Mouse (Mus musculus) liver, embryonic 13.5 days (tissue): ENCODE measurements around the gene Zbtb20. TPM values are rescaled to one million over a fixed set of nuclear protein-coding genes. Genes with fewer than 3 reads are reported as not detected.

Experiments
- ATAC-seq: fragments of 200-750 bp; cut with Nextera tagmentation; 2 replicates; pipeline ENCODE4 v1.8.0; 2017; ENCODE audit warnings: low read depth, mild to moderate bottlenecking, moderate number of reproducible peaks, moderate library complexity
- DNase-seq: peaks from one replicate; pipeline ENCODE4 v3.0.0; 2022
- H3K27ac ChIP-seq: fragments of 300-500 bp; sonication (generic); 2 replicates; pipeline ENCODE4 v1.5.1; 2015; ENCODE audit warnings: moderate library complexity, mild to moderate bottlenecking, inconsistent platforms
- H3K27me3 ChIP-seq: fragments of 300-500 bp; sonication (generic); 2 replicates; pipeline ENCODE4 v1.6.1; 2015; ENCODE audit warnings: mild to moderate bottlenecking, inconsistent platforms
- H3K36me3 ChIP-seq: fragments of 300-500 bp; sonication (generic); 2 replicates; pipeline ENCODE4 v1.6.1; 2015; ENCODE audit warnings: mild to moderate bottlenecking, inconsistent platforms
- H3K4me1 ChIP-seq: fragments of 300-500 bp; sonication (generic); replicated peaks from 2 replicates; pipeline ENCODE4 v1.6.1; 2015; ENCODE audit warnings: inconsistent platforms
- H3K4me2 ChIP-seq: fragments of 300-500 bp; sonication (generic); 2 replicates; pipeline ENCODE4 v1.6.1; 2015; ENCODE audit warnings: inconsistent platforms, mild to moderate bottlenecking, moderate library complexity
- H3K4me3 ChIP-seq: fragments of 300-500 bp; sonication (generic); replicated peaks from 2 replicates; pipeline ENCODE4 v1.5.1; 2015; ENCODE audit warnings: mild to moderate bottlenecking, inconsistent platforms
- H3K9ac ChIP-seq: fragments of 300-500 bp; sonication (generic); 2 replicates; pipeline ENCODE4 v1.6.1; 2015; ENCODE audit warnings: mild to moderate bottlenecking, inconsistent platforms
- H3K9me3 ChIP-seq: fragments of 300-500 bp; sonication (generic); replicated peaks from 2 replicates; pipeline ENCODE4 v1.6.1; 2016; ENCODE audit warnings: inconsistent platforms
- WGBS: fragments of 180-500 bp; shearing (Covaris S2); methylation state at CpG from one replicate; pipeline ENCODE4 v1.1.7; 2015; ENCODE audit not compliant: insufficient replicate concordance; 5-methylcytosine and 5-hydroxymethylcytosine counted together
- polyA plus RNA-seq: library from polyadenylated mRNA; unstranded; fragments of >200 nt; fragmentation: Nextera tagmentation; extraction: Ambion mirVana; gene quantifications from 2 replicates; pipeline ENCODE4 v1.2.1, GENCODE M21; 2015

Zbtb20 gene
- polyA plus RNA-seq, 1 experiment from 2014 or later = 2.5 TPM

DNA sequence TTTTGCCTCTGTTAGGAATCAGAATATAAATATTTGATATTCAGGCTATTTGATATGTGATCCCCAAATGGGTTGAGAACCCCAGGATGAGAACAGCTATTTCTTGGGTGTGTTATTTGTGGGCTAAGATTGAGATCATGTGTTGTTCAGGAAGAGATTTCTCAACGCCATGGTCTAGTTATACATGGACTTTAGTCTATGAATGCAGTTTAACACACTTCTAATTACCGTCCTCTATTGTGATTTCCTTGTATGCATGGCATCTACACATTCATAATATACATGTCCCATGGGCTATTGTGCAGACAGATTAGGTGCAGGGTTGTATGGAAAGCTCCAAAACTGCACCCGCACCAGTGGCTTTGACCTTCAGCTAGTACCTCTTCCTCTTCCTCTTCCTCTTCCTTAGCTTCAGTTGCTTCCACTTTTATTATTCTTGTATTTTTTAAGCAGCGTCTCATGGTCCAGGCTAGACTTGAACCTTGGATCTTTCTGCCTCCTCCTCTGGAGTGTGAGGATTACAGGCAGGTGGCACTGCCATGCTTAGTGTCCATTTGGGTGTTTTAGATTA lies 711.3 kb downstream of the Zbtb20 start:
- Histone ChIP-seq H3K4me3 (no peak overlapping the region), H3K36me3 (no peaks in the 10 kb centered on the region), H3K4me1 (no peaks in the 10 kb centered on the region), H3K9me3 (no peaks in the 10 kb centered on the region), H3K9ac (no peak overlapping the region), H3K27me3 (no peaks in the 10 kb centered on the region), H3K4me2 (no peak overlapping the region), H3K27ac (no peak overlapping the region)
- DNase-seq = no peak
- 44% methylated on average over 4 of the region's 4 CpGs for WGBS
- ATAC-seq = no peak

- H3K27me3 ChIP-seq = no peaks in the 10 kb centered on the region
Measured at GRCm38 (mm10) chr16:43590704-43591493, 715.2 kb downstream of the Zbtb20 start.

DNA sequence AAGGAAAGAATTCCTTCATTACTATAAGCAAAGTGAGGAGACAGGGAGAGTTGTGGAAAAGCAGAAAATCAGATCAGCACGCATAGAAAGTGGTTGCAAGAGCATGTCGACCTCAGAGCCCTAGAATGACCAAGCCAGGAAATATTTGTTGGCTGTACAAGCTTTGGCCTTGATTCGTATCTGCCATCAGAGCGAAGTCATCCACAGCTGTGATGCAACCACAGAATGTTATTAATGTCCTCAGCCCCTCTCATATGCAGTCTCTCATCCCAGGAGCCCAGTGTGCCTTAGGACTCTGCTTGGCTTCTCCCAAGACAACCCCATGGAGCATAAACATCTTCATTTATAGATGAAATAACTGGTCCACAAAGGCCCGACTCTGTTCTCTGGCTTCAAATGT lies 716.4 kb downstream of the Zbtb20 start:
- Histone ChIP-seq H3K4me2 (no peak overlapping the region), H3K36me3 (no peaks in the 10 kb centered on the region), H3K4me1 (no peaks in the 10 kb centered on the region), H3K9ac (no peak overlapping the region), H3K27me3 (no peaks in the 10 kb centered on the region), H3K27ac (no peak overlapping the region), H3K4me3 (no peak overlapping the region), H3K9me3 (no peaks in the 10 kb centered on the region)
- no peak for DNase-seq
- WGBS = 57% methylated on average over 5 of the region's 5 CpGs
- no peak for ATAC-seq

More at GRCm38 (mm10) chr16:43590704-43591493, 715.2 kb downstream of the Zbtb20 start:
- ATAC-seq (no peak), DNase-seq (no peak)
- Histone ChIP-seq H3K4me1 (no peaks in the 10 kb centered on the region), H3K9ac (no peak overlapping the region), H3K9me3 (no peaks in the 10 kb centered on the region), H3K36me3 (no peaks in the 10 kb centered on the region), H3K4me3 (no peak overlapping the region), H3K27ac (no peak overlapping the region), H3K4me2 (no peak overlapping the region)
- 53% methylated on average over 7 of the region's 7 CpGs for WGBS

DNA sequence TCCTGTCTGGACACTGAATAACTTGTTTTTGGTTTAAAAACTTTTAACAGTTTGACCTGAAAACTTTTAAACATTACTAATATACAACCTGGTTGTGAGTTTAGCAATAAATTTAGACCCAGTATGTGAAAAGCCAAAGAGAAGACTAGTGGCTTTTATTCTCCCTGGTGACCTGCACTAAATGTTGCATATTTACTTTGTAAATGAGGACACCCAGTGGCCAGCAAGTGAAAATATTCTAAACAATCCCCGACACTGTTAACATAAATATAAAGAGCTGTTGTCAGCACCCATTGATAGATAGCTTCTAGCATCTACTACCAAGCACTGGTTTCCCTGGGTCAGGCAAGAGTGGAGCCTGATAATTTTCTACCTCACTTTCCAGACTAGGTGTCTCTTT lies 717.1 kb downstream of the Zbtb20 start:
- Histone ChIP-seq H3K27ac (no peak overlapping the region), H3K27me3 (no peaks in the 10 kb centered on the region), H3K36me3 (no peaks in the 10 kb centered on the region), H3K4me3 (no peak overlapping the region), H3K9me3 (no peaks in the 10 kb centered on the region), H3K4me2 (no peak overlapping the region), H3K4me1 (no peaks in the 10 kb centered on the region), H3K9ac (no peak overlapping the region)
- no peak for ATAC-seq
- 16% methylated on average over 1 of the region's 1 CpGs for WGBS
- DNase-seq = no peak

GRCm38 (mm10) chr16:43597375-43598060 lies 721.8 kb downstream of the Zbtb20 start:
- Histone ChIP-seq H3K27ac (no peak overlapping the region), H3K9ac (no peak overlapping the region), H3K4me2 (no peak overlapping the region), H3K9me3 (no peaks in the 10 kb centered on the region), H3K27me3 (no peaks in the 10 kb centered on the region), H3K36me3 (no peaks in the 10 kb centered on the region), H3K4me1 (no peaks in the 10 kb centered on the region), H3K4me3 (no peak overlapping the region)
- no peak for ATAC-seq
- no peak for DNase-seq
- WGBS = 39% methylated on average over 7 of the region's 7 CpGs

DNA sequence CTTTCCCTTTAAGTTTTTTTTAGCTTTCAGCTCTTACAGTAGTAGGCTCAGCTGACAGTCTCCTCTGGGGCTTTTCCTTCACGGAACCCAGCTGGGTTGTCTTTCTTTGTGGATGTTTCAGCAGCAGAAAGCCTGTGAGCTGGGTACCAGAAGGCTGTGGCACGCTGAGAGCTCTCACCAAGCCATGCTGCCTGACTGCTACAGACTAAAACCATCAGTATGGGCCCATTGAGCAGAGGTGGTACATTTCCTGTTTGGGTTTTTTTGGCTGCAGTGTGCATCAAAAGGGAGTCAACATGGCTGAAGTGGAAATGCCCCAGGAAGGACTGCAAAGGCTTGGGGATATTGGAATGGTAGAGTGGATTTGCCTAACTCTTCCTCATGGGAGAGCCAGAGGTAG lies 724.0 kb downstream of the Zbtb20 start:
- WGBS = 51% methylated on average over 2 of the region's 2 CpGs
- Histone ChIP-seq H3K4me2 (no peak overlapping the region), H3K27ac (no peak overlapping the region), H3K4me3 (no peak overlapping the region), H3K27me3 (no peaks in the 10 kb centered on the region), H3K9ac (no peak overlapping the region), H3K36me3 (no peaks in the 10 kb centered on the region), H3K4me1 (no peaks in the 10 kb centered on the region), H3K9me3 (no peaks in the 10 kb centered on the region)
- DNase-seq = no peak
- no peak for ATAC-seq

DNA sequence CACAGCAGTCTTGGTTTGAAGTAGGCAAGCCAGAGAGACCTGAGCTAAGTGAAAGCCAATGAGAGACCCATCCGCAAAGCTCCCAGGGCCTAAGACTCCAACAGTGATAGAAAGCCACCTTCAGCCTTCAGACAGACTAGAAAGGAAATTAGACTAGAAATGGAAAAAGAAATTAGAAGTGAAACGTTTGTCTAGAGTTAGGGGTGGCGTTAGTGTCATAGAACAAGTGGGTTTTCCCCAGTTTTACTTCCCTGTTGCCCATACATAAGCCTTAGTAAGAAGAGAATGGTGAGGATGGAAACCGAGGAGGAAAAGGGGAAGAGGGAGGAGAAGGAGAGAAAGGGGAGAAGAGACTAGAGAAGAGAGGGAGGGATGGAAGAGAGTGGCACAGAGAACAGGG lies 726.9 kb downstream of the Zbtb20 start:
- H3K9me3 ChIP-seq = no peaks in the 10 kb centered on the region
- H3K27ac ChIP-seq = no peak overlapping the region
- WGBS = 57% methylated on average over 4 of the region's 4 CpGs
- H3K4me1 ChIP-seq = no peaks in the 10 kb centered on the region
- H3K27me3 ChIP-seq = no peaks in the 10 kb centered on the region
- no peak overlapping the region for H3K4me3 ChIP-seq
- H3K4me2 ChIP-seq = no peak overlapping the region
- no peaks in the 10 kb centered on the region for H3K36me3 ChIP-seq
- ATAC-seq = no peak
- H3K9ac ChIP-seq = no peak overlapping the region
- DNase-seq = no peak

- no peaks in the 10 kb centered on the region for H3K27me3 ChIP-seq
- no peaks in the 10 kb centered on the region for H3K36me3 ChIP-seq
- H3K4me2 ChIP-seq = no peak overlapping the region
- H3K4me1 ChIP-seq = no peaks in the 10 kb centered on the region
- no peaks in the 10 kb centered on the region for H3K9me3 ChIP-seq
- no peak overlapping the region for H3K27ac ChIP-seq
- no peak overlapping the region for H3K4me3 ChIP-seq
- no peak for ATAC-seq
- DNase-seq = no peak
- WGBS = 28% methylated on average over 9 of the region's 9 CpGs
- no peak overlapping the region for H3K9ac ChIP-seq
Measured at GRCm38 (mm10) chr16:43603591-43604141, 728.0 kb downstream of the Zbtb20 start.

GRCm38 (mm10) chr16:43604399-43605013 lies 728.8 kb downstream of the Zbtb20 start:
- Histone ChIP-seq H3K4me3 (no peak overlapping the region), H3K27ac (no peak overlapping the region), H3K4me2 (no peak overlapping the region), H3K9ac (no peak overlapping the region), H3K36me3 (no peaks in the 10 kb centered on the region), H3K4me1 (no peaks in the 10 kb centered on the region), H3K9me3 (no peaks in the 10 kb centered on the region), H3K27me3 (no peaks in the 10 kb centered on the region)
- ATAC-seq (no peak), DNase-seq (no peak)
- WGBS = 59% methylated on average over 4 of the region's 4 CpGs

DNA sequence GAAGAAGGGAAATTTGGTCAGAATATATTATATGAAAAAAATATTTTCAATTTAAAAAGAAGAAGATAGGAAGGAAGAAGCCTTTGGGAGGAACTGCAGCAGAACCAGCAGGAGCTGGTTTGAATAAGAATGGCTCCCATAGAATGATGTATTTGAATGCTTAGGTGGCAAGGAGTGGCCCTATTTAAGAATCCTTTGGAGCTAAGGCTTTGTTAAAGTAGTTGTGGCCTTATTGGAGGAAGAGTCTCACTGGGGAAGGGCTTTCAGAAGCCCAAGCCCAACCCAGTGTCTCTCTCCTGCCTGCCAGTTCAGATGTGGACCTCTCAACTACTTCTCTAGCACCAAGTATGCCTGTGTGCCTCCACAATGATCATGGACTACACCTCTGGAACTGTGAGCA lies 731.4 kb downstream of the Zbtb20 start:
- no peaks in the 10 kb centered on the region for H3K27me3 ChIP-seq
- ATAC-seq = no peak
- no peaks in the 10 kb centered on the region for H3K36me3 ChIP-seq
- H3K4me1 ChIP-seq = no peaks in the 10 kb centered on the region
- no peak overlapping the region for H3K4me2 ChIP-seq
- no peak for DNase-seq
- no peak overlapping the region for H3K9ac ChIP-seq
- H3K4me3 ChIP-seq = no peak overlapping the region
- no peak overlapping the region for H3K27ac ChIP-seq
- H3K9me3 ChIP-seq = no peaks in the 10 kb centered on the region

- no peak overlapping the region for H3K9ac ChIP-seq
- no peak overlapping the region for H3K27ac ChIP-seq
- H3K27me3 ChIP-seq = no peaks in the 10 kb centered on the region
- ATAC-seq (no peak), DNase-seq (no peak)
- H3K36me3 ChIP-seq = no peaks in the 10 kb centered on the region
- no peak overlapping the region for H3K4me2 ChIP-seq
- H3K4me3 ChIP-seq = no peak overlapping the region
- H3K4me1 ChIP-seq = no peaks in the 10 kb centered on the region
- no peaks in the 10 kb centered on the region for H3K9me3 ChIP-seq
Measured at GRCm38 (mm10) chr16:43608066-43608465, 732.4 kb downstream of the Zbtb20 start.
